Mouse (Mus musculus) neural tube, embryonic 11.5 days (tissue): ENCODE data around the gene Ewsr1. TPM values are rescaled to one million over a fixed set of nuclear protein-coding genes. Genes with fewer than 3 reads are reported as not detected.

Experiments
- ATAC-seq: fragments of 200-750 bp; cut with Nextera tagmentation; 2 replicates; pipeline ENCODE4 v1.8.0; 2017; ENCODE audit warnings: moderate number of reproducible peaks, mild to moderate bottlenecking, moderate TSS enrichment, moderate library complexity; ENCODE audit not compliant: insufficient read depth, low FRiP score, low TSS enrichment
- DNase-seq: peaks from one replicate; pipeline ENCODE4 v3.0.0-alpha.2; 2015; ENCODE audit warnings: low spot score
- H3K27ac ChIP-seq: fragments of 300-500 bp; sonication (generic); 2 replicates; pipeline ENCODE4 v1.5.1; 2014; ENCODE audit warnings: low read depth, mild to moderate bottlenecking, low read length
- H3K27me3 ChIP-seq: fragments of 300-500 bp; sonication (generic); 2 replicates; pipeline ENCODE4 v1.6.1; 2014; ENCODE audit warnings: mild to moderate bottlenecking, low read length, mixed read lengths; ENCODE audit not compliant: control insufficient read depth, insufficient read depth
- H3K36me3 ChIP-seq: fragments of 300-500 bp; sonication (generic); 2 replicates; pipeline ENCODE4 v1.6.1; 2014; ENCODE audit warnings: mild to moderate bottlenecking, low read length, moderate library complexity, mixed read lengths; ENCODE audit not compliant: control insufficient read depth, insufficient read depth
- H3K4me1 ChIP-seq: fragments of 300-500 bp; sonication (generic); 2 replicates; pipeline ENCODE4 v1.6.1; 2014; ENCODE audit warnings: low read length, mixed read lengths; ENCODE audit not compliant: control insufficient read depth, insufficient read depth
- H3K4me2 ChIP-seq: fragments of 300-500 bp; sonication (generic); 2 replicates; pipeline ENCODE4 v1.6.1; 2014; ENCODE audit warnings: low read depth, mild to moderate bottlenecking, moderate library complexity
- H3K4me3 ChIP-seq: fragments of 300-500 bp; sonication (generic); 2 replicates; pipeline ENCODE4 v1.5.1; 2014; ENCODE audit warnings: low read depth, low read length
- H3K9ac ChIP-seq: fragments of 300-500 bp; sonication (generic); 2 replicates; pipeline ENCODE4 v1.6.1; 2014; ENCODE audit warnings: mild to moderate bottlenecking, low read length
- H3K9me3 ChIP-seq: fragments of 300-500 bp; sonication (generic); 2 replicates; pipeline ENCODE4 v1.6.1; 2016; ENCODE audit warnings: low read length; ENCODE audit not compliant: control insufficient read depth
- WGBS: fragments of 180-500 bp; shearing (Covaris S2); extraction: QIAGEN DNeasy Blood & Tissue Kit; methylation state at CpG from one replicate; pipeline ENCODE4 v1.1.7; 2014; 5-methylcytosine and 5-hydroxymethylcytosine counted together
- polyA plus RNA-seq: library from polyadenylated mRNA; unstranded; fragments of >200 nt; fragmentation: Nextera tagmentation; extraction: Ambion mirVana; gene quantifications from 2 replicates; pipeline ENCODE4 v1.2.1, GENCODE M21; 2014

Gene Ewsr1
- polyA plus RNA-seq, 1 experiment from 2014 or later, result 456 TPM

DNA sequence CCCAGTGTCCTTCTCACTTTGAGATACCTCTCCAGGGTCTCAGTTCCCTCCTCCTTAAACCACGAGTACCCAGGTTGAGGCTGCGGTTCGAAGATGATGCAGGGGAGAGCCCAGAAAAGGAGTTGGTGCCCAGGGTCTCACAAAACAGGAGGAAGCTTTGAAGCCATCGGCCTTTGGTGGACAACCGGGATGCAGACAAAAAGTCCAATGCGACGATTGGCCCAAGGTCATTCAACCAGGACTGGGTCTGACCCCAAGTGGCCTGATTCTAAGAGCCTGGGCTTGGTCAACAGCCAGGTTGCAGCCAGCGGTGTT lies 41.6 kb downstream of the Ewsr1 start:
- no peak for DNase-seq
- no peak for ATAC-seq
- Histone ChIP-seq H3K4me3 (peak overlapping the region; percentile 36), H3K9me3 (no peaks in the 10 kb centered on the region), H3K4me1 (peaks cover 23% of the 10 kb centered on the region), H3K4me2 (peak overlapping the region; percentile 69), H3K36me3 (no peaks in the 10 kb centered on the region), H3K27ac (no peak overlapping the region), H3K9ac (no peak overlapping the region), H3K27me3 (peaks cover 73% of the 10 kb centered on the region)
- WGBS, result 19% methylated on average over 8 of the region's 8 CpGs

DNA sequence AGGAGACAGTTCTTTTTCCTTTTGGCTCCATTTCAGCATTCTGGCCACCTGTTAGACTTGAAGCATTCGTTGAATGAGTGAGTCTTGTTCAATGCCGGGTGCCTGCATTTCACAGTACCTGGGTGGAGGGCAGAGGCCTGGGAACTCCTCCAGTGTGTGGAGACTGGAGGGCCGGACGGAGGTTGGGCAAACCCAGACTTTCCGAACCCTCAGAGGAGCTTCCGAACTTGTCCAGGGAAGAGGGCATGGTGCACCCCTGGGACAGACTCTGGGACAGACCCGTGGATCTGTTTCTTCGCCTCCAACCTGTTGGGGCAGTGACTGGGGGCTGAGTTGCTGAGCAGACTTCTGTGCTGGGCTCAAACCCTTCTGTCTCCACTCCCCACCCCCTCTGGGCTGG lies 42.0 kb downstream of the Ewsr1 start:
- WGBS, result 48% methylated on average over 8 of the region's 8 CpGs
- H3K4me1 ChIP-seq, result peaks cover 18% of the 10 kb centered on the region
- H3K9me3 ChIP-seq, result no peaks in the 10 kb centered on the region
- H3K36me3 ChIP-seq, result no peaks in the 10 kb centered on the region
- no peak overlapping the region for H3K27ac ChIP-seq
- no peak for ATAC-seq
- H3K9ac ChIP-seq, result no peak overlapping the region
- H3K4me2 ChIP-seq, result no peak overlapping the region
- peaks cover 68% of the 10 kb centered on the region for H3K27me3 ChIP-seq
- no peak for DNase-seq
- H3K4me3 ChIP-seq, result peak overlapping the region; percentile 36; the same call in 1 of the 2 replicates

DNA sequence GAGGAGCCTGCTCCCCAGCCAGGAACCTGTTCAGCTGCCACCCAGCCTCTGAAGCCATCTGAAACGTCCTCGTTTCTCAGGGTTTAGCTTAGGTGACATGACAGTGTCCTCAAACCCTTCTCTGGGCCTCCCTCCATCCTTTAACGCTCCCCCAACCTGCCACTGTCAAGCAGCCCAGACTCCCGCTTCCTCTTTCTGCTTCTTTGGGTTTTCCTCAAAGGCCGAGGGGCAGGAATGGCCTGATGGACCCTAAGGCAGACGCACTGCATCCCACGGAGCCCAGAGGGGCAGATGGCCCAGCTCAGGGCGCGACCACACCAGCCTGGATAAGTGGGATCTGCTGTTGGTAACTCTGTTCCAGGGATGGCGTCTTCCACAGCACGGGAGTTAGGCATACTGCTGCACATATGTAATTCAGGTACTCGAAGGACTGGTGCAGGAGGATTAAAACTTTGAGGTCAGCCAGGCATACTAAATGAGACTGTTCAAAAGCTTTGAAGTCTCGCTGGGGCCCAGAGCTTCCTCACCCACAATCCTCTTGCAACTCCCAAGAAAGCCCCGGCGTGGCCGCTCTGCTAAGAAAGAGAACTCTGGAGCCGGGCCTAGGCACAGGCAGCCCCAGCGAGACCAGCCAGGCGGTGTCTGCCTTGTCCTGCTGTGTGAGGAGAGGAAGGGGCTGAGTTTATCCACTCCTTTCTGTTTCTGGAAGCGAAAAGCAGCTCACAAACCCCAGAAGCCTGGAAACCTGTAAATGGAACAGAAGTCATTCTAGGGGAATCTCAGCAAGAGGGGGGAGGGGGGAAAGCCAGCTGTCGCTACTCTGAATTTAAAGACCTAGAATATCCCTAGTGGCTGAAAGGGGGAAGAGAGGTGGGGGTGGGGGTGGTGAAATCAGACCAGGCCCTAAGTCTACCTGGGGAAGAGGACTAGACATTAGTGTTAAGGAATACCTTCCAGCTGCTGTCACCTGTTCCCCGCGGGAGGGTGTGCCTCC lies 42.8 kb downstream of the Ewsr1 start:
- ATAC-seq, result no peak
- H3K36me3 ChIP-seq, result no peaks in the 10 kb centered on the region
- H3K9ac ChIP-seq, result no peak overlapping the region
- H3K27me3 ChIP-seq, result peaks cover 60% of the 10 kb centered on the region
- H3K4me3 ChIP-seq, result no peak overlapping the region
- peaks cover 10% of the 10 kb centered on the region for H3K4me1 ChIP-seq
- DNase-seq, result no peak
- WGBS, result 25% methylated on average over 23 of the region's 23 CpGs
- H3K27ac ChIP-seq, result no peak overlapping the region
- no peak overlapping the region for H3K4me2 ChIP-seq
- no peaks in the 10 kb centered on the region for H3K9me3 ChIP-seq

DNA sequence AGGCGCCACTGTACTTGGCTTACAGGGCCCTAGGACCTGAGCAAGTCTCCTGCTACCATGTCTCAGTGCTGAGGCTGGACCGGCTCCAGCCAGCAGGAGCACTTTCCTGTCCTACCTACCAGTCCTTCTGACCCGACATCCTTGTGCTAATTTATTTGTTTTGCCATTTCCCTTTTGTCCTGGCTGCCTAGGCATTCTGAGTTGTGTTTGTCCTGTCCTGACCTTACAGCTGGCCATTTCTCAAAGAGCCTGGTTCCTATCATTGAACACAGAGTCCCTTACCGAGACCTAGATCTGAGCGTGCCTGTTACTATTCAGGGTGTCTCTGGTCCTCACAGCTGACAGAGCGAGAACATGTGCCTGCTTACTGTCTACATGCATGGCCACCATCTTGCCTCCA lies 44.2 kb downstream of the Ewsr1 start:
- H3K9me3 ChIP-seq, result no peaks in the 10 kb centered on the region
- H3K9ac ChIP-seq, result no peak overlapping the region
- no peak overlapping the region for H3K4me3 ChIP-seq
- no peak overlapping the region for H3K27ac ChIP-seq
- H3K4me2 ChIP-seq, result no peak overlapping the region
- ATAC-seq (no peak), DNase-seq (no peak)
- H3K4me1 ChIP-seq, result peaks cover 5% of the 10 kb centered on the region; the same call in 1 of the 2 replicates
- WGBS, result 58% methylated on average over 5 of the region's 6 CpGs
- H3K27me3 ChIP-seq, result peaks cover 47% of the 10 kb centered on the region
- no peaks in the 10 kb centered on the region for H3K36me3 ChIP-seq

DNA sequence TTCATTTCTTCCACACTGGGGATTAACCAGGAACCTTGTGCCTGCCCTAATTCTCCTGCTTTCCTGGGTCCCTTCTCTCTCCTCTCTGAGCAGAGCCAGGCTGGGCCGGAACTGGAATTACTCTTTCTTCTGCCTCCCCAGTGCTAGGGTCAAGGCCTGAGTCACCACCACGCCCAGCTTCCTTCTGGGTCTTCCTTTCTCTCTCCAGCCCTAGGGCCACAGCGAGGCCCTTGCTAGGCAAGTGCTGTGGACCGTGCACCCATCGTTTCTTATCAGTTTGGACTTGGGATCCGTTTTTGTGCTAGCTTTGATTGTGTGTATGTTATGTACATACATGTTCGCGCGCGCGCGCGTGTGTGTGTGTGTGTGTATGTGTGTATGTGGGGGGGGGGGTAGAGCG lies 44.9 kb downstream of the Ewsr1 start:
- WGBS, result 89% methylated on average over 14 of the region's 14 CpGs
- no peak for DNase-seq

DNA sequence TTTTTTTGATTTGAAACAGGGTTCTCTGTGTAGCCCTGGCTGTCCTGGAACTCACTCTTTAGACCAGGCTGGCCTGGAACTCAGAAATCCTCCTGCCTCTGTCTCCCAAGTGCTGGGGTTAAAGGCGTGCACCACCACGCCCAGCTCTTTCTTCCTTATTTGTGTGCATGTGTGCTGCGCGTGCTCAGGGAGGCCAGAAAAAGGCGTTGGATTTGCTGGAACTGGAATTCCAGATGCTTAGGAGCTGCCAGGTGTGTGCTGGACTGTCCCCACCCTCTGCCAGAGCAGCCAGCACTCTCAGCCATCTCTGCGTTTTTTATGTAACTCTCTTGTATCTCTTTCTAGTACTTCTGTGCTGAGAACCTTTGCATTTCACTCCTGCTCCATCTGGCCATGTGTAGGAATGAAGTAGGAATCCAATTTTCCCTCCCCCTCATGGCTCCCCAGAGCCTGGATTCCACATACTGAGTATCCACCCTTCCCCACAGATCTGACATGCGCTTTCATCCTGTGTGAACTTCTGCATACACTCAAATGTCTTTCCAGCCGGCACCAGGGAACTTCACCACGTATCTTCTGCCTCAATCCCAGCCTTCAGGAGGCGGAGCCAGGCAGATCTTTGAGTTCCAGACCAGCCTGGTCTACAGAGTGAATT lies 46.7 kb downstream of the Ewsr1 start:
- Histone ChIP-seq H3K9me3 (no peaks in the 10 kb centered on the region), H3K27ac (no peak overlapping the region), H3K4me1 (no peaks in the 10 kb centered on the region), H3K27me3 (peaks cover 23% of the 10 kb centered on the region), H3K4me2 (no peak overlapping the region), H3K9ac (no peak overlapping the region), H3K4me3 (no peak overlapping the region), H3K36me3 (no peaks in the 10 kb centered on the region)
- no peak for DNase-seq
- WGBS, result 72% methylated on average over 10 of the region's 10 CpGs
- no peak for ATAC-seq

More for the DNA sequence above, 44.9 kb downstream of the Ewsr1 start:
- H3K4me1 ChIP-seq, result peaks cover 5% of the 10 kb centered on the region; the same call in 1 of the 2 replicates
- no peak overlapping the region for H3K4me3 ChIP-seq
- H3K27me3 ChIP-seq, result peaks cover 39% of the 10 kb centered on the region
- H3K9me3 ChIP-seq, result no peaks in the 10 kb centered on the region
- H3K9ac ChIP-seq, result no peak overlapping the region
- H3K4me2 ChIP-seq, result no peak overlapping the region
- no peak overlapping the region for H3K27ac ChIP-seq
- H3K36me3 ChIP-seq, result no peaks in the 10 kb centered on the region
- ATAC-seq, result no peak

DNA sequence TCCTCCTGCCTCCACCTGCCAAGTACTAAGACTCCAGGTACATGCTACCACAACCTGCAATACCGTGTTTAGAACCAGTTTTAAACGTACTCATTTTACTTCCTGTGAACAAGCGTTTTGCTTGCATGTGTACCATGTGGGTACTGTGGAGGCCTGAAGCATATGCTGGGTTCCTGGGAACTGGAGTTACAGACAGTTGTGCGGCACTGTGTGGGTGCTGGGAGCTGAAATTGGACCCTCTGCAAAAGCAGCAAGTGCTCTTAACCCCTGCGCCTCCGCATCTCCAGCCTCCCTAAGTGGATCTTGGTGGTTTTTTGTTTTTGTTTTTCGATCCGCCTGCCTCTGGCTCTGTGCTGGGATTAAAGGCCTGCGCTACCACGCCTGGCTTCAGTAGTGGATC lies 47.4 kb downstream of the Ewsr1 start:
- H3K4me2 ChIP-seq, result no peak overlapping the region
- no peak overlapping the region for H3K9ac ChIP-seq
- H3K9me3 ChIP-seq, result no peaks in the 10 kb centered on the region
- no peaks in the 10 kb centered on the region for H3K36me3 ChIP-seq
- 85% methylated on average over 10 of the region's 10 CpGs for WGBS
- H3K4me3 ChIP-seq, result no peak overlapping the region
- H3K27ac ChIP-seq, result no peak overlapping the region
- no peaks in the 10 kb centered on the region for H3K4me1 ChIP-seq
- DNase-seq (no peak), ATAC-seq (no peak)
- peaks cover 16% of the 10 kb centered on the region for H3K27me3 ChIP-seq

DNA sequence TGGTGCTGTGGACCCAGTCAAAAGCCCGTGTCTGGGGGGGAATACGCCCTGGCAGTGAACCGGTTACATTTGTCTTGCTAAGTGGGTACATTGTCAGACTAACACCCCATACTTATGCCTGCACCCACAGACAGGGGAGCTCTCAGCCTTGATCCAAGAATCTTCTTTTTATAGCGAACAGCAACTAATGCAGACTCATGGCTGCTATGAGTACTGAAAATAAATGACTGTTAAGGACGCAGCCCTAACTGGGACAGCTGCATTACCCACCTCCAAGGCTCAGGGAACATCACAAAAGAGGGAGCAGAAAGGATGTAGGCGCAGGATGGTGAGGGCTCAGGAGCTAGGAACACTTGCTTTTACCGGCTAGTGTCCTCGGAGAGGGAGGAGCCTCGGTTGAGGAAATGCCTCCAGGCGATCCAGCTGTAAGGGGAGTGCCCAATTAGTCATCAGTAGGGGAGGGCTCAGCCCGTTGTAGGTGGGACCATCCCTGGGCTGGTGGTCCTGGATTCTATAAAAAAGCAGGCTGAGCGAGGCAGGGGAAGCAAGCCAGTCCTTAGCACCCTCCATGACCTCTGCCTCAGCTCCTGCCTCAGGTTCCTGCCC lies 52.6 kb downstream of the Ewsr1 start:
- no peak for ATAC-seq
- no peak overlapping the region for H3K4me3 ChIP-seq
- H3K36me3 ChIP-seq, result no peaks in the 10 kb centered on the region
- no peaks in the 10 kb centered on the region for H3K4me1 ChIP-seq
- 49% methylated on average over 12 of the region's 12 CpGs for WGBS
- no peak overlapping the region for H3K9ac ChIP-seq
- no peaks in the 10 kb centered on the region for H3K27me3 ChIP-seq
- no peaks in the 10 kb centered on the region for H3K9me3 ChIP-seq
- no peak for DNase-seq
- no peak overlapping the region for H3K4me2 ChIP-seq
- H3K27ac ChIP-seq, result no peak overlapping the region
